Mouse (Mus musculus) CH12.LX (cell line): ENCODE measurements at regions not wholly inside any gene's neighbourhood (a gene's known extent, or its start where the extent isn't known, plus 50 kb on each side); places are given as distances from the start of the nearest gene placed in this dataset.

Experiments used
- CHD1 ChIP-seq: IDR thresholded peaks from 2 replicates; pipeline ENCODE4 v1.6.1; 2012; ENCODE audit warnings: low read depth, low read length, improper control_type of control experiment, inconsistent platforms
- MYC ChIP-seq: IDR thresholded peaks from 2 replicates; pipeline ENCODE4 v1.6.1; 2011; ENCODE audit warnings: low read depth, mild to moderate bottlenecking, improper control_type of control experiment, low read length
- POLR2A ChIP-seq: IDR thresholded peaks from 2 replicates; pipeline ENCODE4 v1.6.1; 2011; ENCODE audit warnings: low read depth, mild to moderate bottlenecking, improper control_type of control experiment, low read length

- no peak for TF ChIP-seq POLR2A
- TF ChIP-seq CHD1 = no peak
- TF ChIP-seq MYC = no peak
Observed at GRCm38 (mm10) chr3:139135371-139135770, 60.4 kb upstream of the Rap1gds1 start.
